Mouse (Mus musculus): Measurements from ENCODE around the gene 1700001P01Rik. TPM values are rescaled to one million over a fixed set of nuclear protein-coding genes. Genes with fewer than 3 reads are reported as not detected.

The 1700001P01Rik gene
- total and polyA plus RNA-seq, 3 experiments = 0.47 TPM; not detected in 2

- peaks cover 61 to 85% of the 10 kb centered on the region in 2 experiments for H3K36me3 ChIP-seq (replicated peaks in 1 of 2; ENCODE audit: control insufficient read depth in 1 of 2, insufficient read depth in 1 of 2, low read length in 1 of 2)
- in situ Hi-C loops (cut with MboI; ENCODE audit: low pct_ligation_motif_present, low pct_unique_long_range_greater_than_20kb, low sequenced_read_pairs) = no loop called here
Measured at GRCm38 (mm10) chr11:97758125-97758524, 17.6 kb downstream of the 1700001P01Rik start.

GRCm38 (mm10) chr11:97753277-97753676 is 22.4 kb downstream of the 1700001P01Rik start:
- no peak overlapping the region for H3K4me3 ChIP-seq (replicated peaks in 1 of 3; ENCODE audit: low read depth in 2 of 3, low read length in 2 of 3, poor library complexity in 1 of 3)
- peaks cover 77 to 89% of the 10 kb centered on the region in 2 experiments for H3K36me3 ChIP-seq (replicated peaks in 1 of 2; ENCODE audit: control insufficient read depth in 1 of 2, insufficient read depth in 1 of 2, low read length in 1 of 2)
- H3K9me3 ChIP-seq (replicated peaks; ENCODE audit: low read length) = peaks cover 5% of the 10 kb centered on the region
- H3K79me2 ChIP-seq (replicated peaks; ENCODE audit: control insufficient read depth, extremely low read depth, insufficient read depth, poor library complexity, severe bottlenecking) = no peaks in the 10 kb centered on the region
- H3K4me2 ChIP-seq (ENCODE audit: insufficient read depth, low read depth, poor library complexity, severe bottlenecking) = no peak overlapping the region
- no peak overlapping the region for H3K27ac ChIP-seq (ENCODE audit: insufficient read depth, low read depth)
- no peak for TF ChIP-seq E2F4 (IDR thresholded peaks at IDR 0.05; ENCODE audit: insufficient replicate concordance, low read depth, low read length)
- no peak for TF ChIP-seq HCFC1 (IDR thresholded peaks at IDR 0.05; ENCODE audit: low read depth, low read length)
- no peak for TF ChIP-seq SIN3A (IDR thresholded peaks at IDR 0.05; ENCODE audit: low read length)
- no peak for TF ChIP-seq IRF4 (IDR thresholded peaks at IDR 0.05; ENCODE audit: low read depth, low read length)
- TF ChIP-seq ZMIZ1 (IDR thresholded peaks at IDR 0.05; ENCODE audit: low read depth, low read length) = no peak
- TF ChIP-seq TBP (conservative IDR thresholded peaks at IDR 0.05; ENCODE audit: low read depth, low read length) = no peak
- no peak for TF ChIP-seq KAT2A (IDR thresholded peaks at IDR 0.05; ENCODE audit: insufficient replicate concordance, low read length)
- no peak for TF ChIP-seq MXI1 (IDR thresholded peaks at IDR 0.05; ENCODE audit: low read depth, low read length)
- TF ChIP-seq TCF12 (IDR thresholded peaks at IDR 0.05; ENCODE audit: low read depth, low read length) = no peak
- no peak for TF ChIP-seq NELFE (IDR thresholded peaks at IDR 0.05; ENCODE audit: low read depth, low read length)
- no peak for TF ChIP-seq NRF1 (IDR thresholded peaks at IDR 0.05; ENCODE audit: low read depth, low read length)
- TF ChIP-seq RAD21 (IDR thresholded peaks at IDR 0.05; ENCODE audit: low read depth, low read length) = no peak
- no peak for TF ChIP-seq UBTF (IDR thresholded peaks at IDR 0.05; ENCODE audit: low read depth, low read length)
- dilution Hi-C loops (cut with MboI; ENCODE audit: extremely low pct_ligation_motif_present, extremely low pct_unique_long_range_greater_than_20kb, low sequenced_read_pairs) = no loop called here
- in situ Hi-C loops (cut with MboI; ENCODE audit: low pct_ligation_motif_present, low pct_unique_long_range_greater_than_20kb, low sequenced_read_pairs) = no loop called here
- no peak for DNase-seq (ENCODE audit: extremely low read depth)
- H3K9ac ChIP-seq (ENCODE audit: insufficient read depth, low read depth) = no peak overlapping the region
- no peaks in the 10 kb centered on the region for H3K4me1 ChIP-seq (ENCODE audit: control insufficient read depth in 1 of 2, insufficient read depth in 2 of 2)
- H3K27me3 ChIP-seq (replicated peaks) = no peaks in the 10 kb centered on the region

More at GRCm38 (mm10) chr11:97758125-97758524, 17.6 kb downstream of the 1700001P01Rik start:
- no peak overlapping the region for H3K27ac ChIP-seq (ENCODE audit: insufficient read depth, low read depth)
- H3K9me3 ChIP-seq (replicated peaks; ENCODE audit: low read length) = peaks cover 2% of the 10 kb centered on the region
- H3K4me1 ChIP-seq (ENCODE audit: control insufficient read depth in 1 of 2, insufficient read depth in 2 of 2) = no peaks in the 10 kb centered on the region
- H3K9ac ChIP-seq (ENCODE audit: insufficient read depth, low read depth) = no peak overlapping the region
- H3K79me2 ChIP-seq (replicated peaks; ENCODE audit: control insufficient read depth, extremely low read depth, insufficient read depth, poor library complexity, severe bottlenecking) = no peaks in the 10 kb centered on the region
- no peak overlapping the region for H3K4me3 ChIP-seq (replicated peaks in 1 of 3; ENCODE audit: low read depth in 2 of 3, low read length in 2 of 3, poor library complexity in 1 of 3)
- no peak for DNase-seq (ENCODE audit: extremely low read depth)
- TF ChIP-seq TBP (conservative IDR thresholded peaks at IDR 0.05; ENCODE audit: low read depth, low read length) = peak; percentile 81; the same call in 1 of the 2 replicates
- no peak for TF ChIP-seq TCF12 (IDR thresholded peaks at IDR 0.05; ENCODE audit: low read depth, low read length)
- no peak for TF ChIP-seq MAFK (IDR thresholded peaks at IDR 0.05; ENCODE audit: insufficient replicate concordance, low read length)
- TF ChIP-seq BHLHE40 (IDR thresholded peaks at IDR 0.05; ENCODE audit: low read depth, low read length) = no peak
- no peak for TF ChIP-seq USF1 (IDR thresholded peaks at IDR 0.05; ENCODE audit: low read depth, low read length)
- H3K27me3 ChIP-seq (replicated peaks) = no peaks in the 10 kb centered on the region
- H3K4me2 ChIP-seq (ENCODE audit: insufficient read depth, low read depth, poor library complexity, severe bottlenecking) = no peak overlapping the region
- dilution Hi-C loops (cut with MboI; ENCODE audit: extremely low pct_ligation_motif_present, extremely low pct_unique_long_range_greater_than_20kb, low sequenced_read_pairs) = no loop called here
